Mouse (Mus musculus): ENCODE data around the gene Pon1. TPM values are rescaled to one million over a fixed set of nuclear protein-coding genes. Genes with fewer than 3 reads are reported as not detected.

Gene Pon1
- total and polyA plus RNA-seq, 3 experiments = not detected

DNA sequence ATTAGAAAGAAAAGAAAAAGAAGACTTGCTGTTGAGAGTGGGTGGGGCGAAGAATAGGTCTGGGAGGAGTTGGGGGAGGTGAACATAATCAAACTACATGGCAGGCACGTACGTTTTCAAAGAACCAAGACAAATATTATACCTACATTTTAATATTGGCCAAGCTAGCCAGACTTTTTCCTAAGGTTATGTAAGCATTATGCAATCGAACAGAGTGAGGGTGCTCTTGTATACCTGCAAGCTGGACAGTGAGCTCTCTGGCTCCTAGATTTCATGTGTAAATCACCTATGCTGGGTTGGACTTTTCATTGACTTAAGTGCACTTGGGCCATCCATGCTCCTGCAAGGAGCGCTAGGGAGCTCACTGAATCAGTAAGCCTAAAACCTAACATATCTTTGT, 4.8 kb upstream of the Pon1 start:
- no peak overlapping the region for H3K4me3 ChIP-seq (ENCODE audit: control insufficient read depth in 1 of 2, insufficient read depth in 1 of 2, low read depth in 2 of 2, low read length in 2 of 2)
- H3K79me2 ChIP-seq (ENCODE audit: control insufficient read depth, insufficient read depth, low read length, poor library complexity) = no peaks in the 10 kb centered on the region
- H3K27ac ChIP-seq (ENCODE audit: control insufficient read depth, low read depth, low read length) = no peak overlapping the region
- peaks cover 0 to 4% of the 10 kb centered on the region in 2 experiments; a peak in 2 of 4 replicates for H3K27me3 ChIP-seq (ENCODE audit: control insufficient read depth in 1 of 2, insufficient read depth in 2 of 2, low read length in 2 of 2)
- no peak for DNase-seq (ENCODE audit: low read depth, low spot score)
- H3K9ac ChIP-seq (ENCODE audit: control insufficient read depth, low read depth, low read length, poor library complexity, severe bottlenecking) = no peak overlapping the region
- no peaks in the 10 kb centered on the region for H3K4me1 ChIP-seq (ENCODE audit: control insufficient read depth in 1 of 2, insufficient read depth in 2 of 2, low read length in 2 of 2)
- H3K36me3 ChIP-seq (ENCODE audit: control insufficient read depth in 1 of 2, insufficient read depth in 2 of 2, low read length in 2 of 2) = no peaks in the 10 kb centered on the region
- TF ChIP-seq ZMIZ1 (IDR thresholded peaks at IDR 0.05; ENCODE audit: low read depth, low read length) = no peak
- TF ChIP-seq GATA1 (IDR thresholded peaks at IDR 0.05; ENCODE audit: low read depth, low read length) = no peak
- no peak for TF ChIP-seq UBTF (IDR thresholded peaks at IDR 0.05; ENCODE audit: borderline replicate concordance, insufficient read depth, low read depth, low read length)
- no peak for TF ChIP-seq ZC3H11A (IDR thresholded peaks at IDR 0.05; ENCODE audit: low read depth, low read length)
- TF ChIP-seq ETS1 (IDR thresholded peaks at IDR 0.05; ENCODE audit: low read depth, low read length) = no peak
- no peak for TF ChIP-seq POLR2AphosphoS5 (IDR thresholded peaks at IDR 0.05; ENCODE audit: borderline replicate concordance, low read depth, low read length)
- no peak for TF ChIP-seq MYB (IDR thresholded peaks at IDR 0.05; ENCODE audit: low read depth, low read length)
- no peak for TF ChIP-seq MXI1 (IDR thresholded peaks at IDR 0.05; ENCODE audit: low read depth, low read length)
- no peak for TF ChIP-seq POLR2A (IDR thresholded peaks at IDR 0.05; ENCODE audit: control insufficient read depth in 1 of 2, insufficient read depth in 1 of 2, low read depth in 1 of 2, low read length in 2 of 2, poor library complexity in 1 of 2)
- no peak for TF ChIP-seq SIN3A (IDR thresholded peaks at IDR 0.05; ENCODE audit: low read length)
- no peak for TF ChIP-seq POLR2AphosphoS2 (IDR thresholded peaks at IDR 0.05; ENCODE audit: low read length)
- no peak for TF ChIP-seq BHLHE40 (IDR thresholded peaks at IDR 0.05; ENCODE audit: borderline replicate concordance, low read depth, low read length)
- H3K9me3 ChIP-seq (replicated peaks; ENCODE audit: insufficient read depth, low read length) = no peaks in the 10 kb centered on the region

DNA sequence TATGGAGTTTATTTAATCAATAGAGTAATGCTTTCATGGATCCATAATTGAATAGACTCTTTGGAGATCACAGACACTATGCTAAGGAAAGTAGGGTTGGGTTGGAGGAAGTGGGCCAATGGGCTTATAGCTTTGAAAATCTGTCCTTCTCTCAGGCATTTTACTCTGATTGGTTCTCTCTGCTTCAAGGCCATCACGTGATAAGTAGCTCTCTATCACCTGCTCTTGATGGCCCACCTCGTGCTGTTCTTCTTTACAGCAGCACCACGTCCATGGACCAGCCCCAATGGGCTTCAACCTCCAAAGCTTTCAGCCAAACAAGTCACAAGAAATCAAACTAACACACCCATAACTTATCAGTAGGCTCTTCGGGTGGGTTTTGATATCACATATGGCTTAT, 3.0 kb downstream of the Pon1 start:
- Histone ChIP-seq H3K36me3 (ENCODE audit: control insufficient read depth in 1 of 2, insufficient read depth in 2 of 2, low read length in 2 of 2) (no peaks in the 10 kb centered on the region), H3K4me3 (ENCODE audit: control insufficient read depth in 1 of 2, insufficient read depth in 1 of 2, low read depth in 2 of 2, low read length in 2 of 2) (no peak overlapping the region), H3K79me2 (ENCODE audit: control insufficient read depth, insufficient read depth, low read length, poor library complexity) (no peaks in the 10 kb centered on the region), H3K4me1 (ENCODE audit: control insufficient read depth in 1 of 2, insufficient read depth in 2 of 2, low read length in 2 of 2) (no peaks in the 10 kb centered on the region), H3K27ac (ENCODE audit: control insufficient read depth, low read depth, low read length) (no peak overlapping the region), H3K9me3 (replicated peaks; ENCODE audit: insufficient read depth, low read length) (no peaks in the 10 kb centered on the region), H3K27me3 (ENCODE audit: control insufficient read depth in 1 of 2, insufficient read depth in 2 of 2, low read length in 2 of 2) (peaks cover 4 to 9% of the 10 kb centered on the region in 2 experiments), H3K9ac (ENCODE audit: control insufficient read depth, low read depth, low read length, poor library complexity, severe bottlenecking) (no peak overlapping the region)
- TF ChIP-seq ZC3H11A (IDR thresholded peaks at IDR 0.05; ENCODE audit: low read depth, low read length) (no peak), MYC (IDR thresholded peaks at IDR 0.05; ENCODE audit: low read depth, low read length) (no peak), CHD1 (IDR thresholded peaks at IDR 0.05; ENCODE audit: low read depth, low read length) (no peak), UBTF (IDR thresholded peaks at IDR 0.05; ENCODE audit: borderline replicate concordance, insufficient read depth, low read depth, low read length) (no peak), GABPA (IDR thresholded peaks at IDR 0.05; ENCODE audit: low read depth, low read length) (no peak), CHD2 (IDR thresholded peaks at IDR 0.05; ENCODE audit: low read length) (no peak), SIN3A (IDR thresholded peaks at IDR 0.05; ENCODE audit: low read length) (no peak), NELFE (IDR thresholded peaks at IDR 0.05; ENCODE audit: low read depth, low read length) (no peak), ZNF384 (IDR thresholded peaks at IDR 0.05; ENCODE audit: low read depth, low read length) (no peak), RAD21 (IDR thresholded peaks at IDR 0.05; ENCODE audit: low read depth, low read length) (no peak), MAZ (IDR thresholded peaks at IDR 0.05; ENCODE audit: low read depth, low read length) (no peak), BHLHE40 (IDR thresholded peaks at IDR 0.05; ENCODE audit: borderline replicate concordance, low read depth, low read length) (no peak)
- DNase-seq (ENCODE audit: low read depth, low spot score) = no peak
